Mouse (Mus musculus) C2C12 (cell line): Measurements from ENCODE around the gene Ptpn12.

ENCODE experiments used
- CTCF ChIP-seq: IDR thresholded peaks from one replicate; pipeline ENCODE4 v1.5.1; 2011; ENCODE audit not compliant: control insufficient read depth, insufficient read depth, insufficient read length
- MAX ChIP-seq: IDR thresholded peaks from one replicate; pipeline ENCODE4 v1.6.1; 2011; ENCODE audit warnings: mild to moderate bottlenecking, control low read depth
- MYOD1 ChIP-seq: IDR thresholded peaks from one replicate; pipeline ENCODE4 v1.6.1; 2011; ENCODE audit warnings: low read depth; ENCODE audit not compliant: control insufficient read depth, insufficient read length
- USF1 ChIP-seq: IDR thresholded peaks from one replicate; pipeline ENCODE4 v1.6.1; 2011; ENCODE audit warnings: low read depth, mild to moderate bottlenecking, control low read depth, moderate library complexity

DNA sequence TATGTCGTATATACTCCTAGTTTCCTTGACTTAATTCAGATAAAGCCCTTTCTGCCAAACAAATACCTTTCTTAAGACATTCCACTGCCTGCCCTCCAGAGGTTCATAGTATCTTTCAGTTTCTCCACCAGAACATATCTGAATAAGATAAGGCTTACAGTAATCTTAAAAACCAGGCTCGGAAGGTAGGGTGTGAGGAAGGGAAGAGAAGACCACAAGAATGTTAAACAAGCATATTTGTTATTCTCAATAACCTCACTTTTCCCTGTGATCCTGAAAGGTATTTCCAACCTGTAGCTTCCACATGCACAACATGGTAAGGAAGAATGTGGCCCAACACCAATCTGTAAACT lies 5.0 kb downstream of the Ptpn12 start:
- TF ChIP-seq CTCF (no peak), USF1 (no peak), MAX (no peak), MYOD1 (no peak)
